Mouse (Mus musculus): ENCODE data around the gene Pde1c.

DNA sequence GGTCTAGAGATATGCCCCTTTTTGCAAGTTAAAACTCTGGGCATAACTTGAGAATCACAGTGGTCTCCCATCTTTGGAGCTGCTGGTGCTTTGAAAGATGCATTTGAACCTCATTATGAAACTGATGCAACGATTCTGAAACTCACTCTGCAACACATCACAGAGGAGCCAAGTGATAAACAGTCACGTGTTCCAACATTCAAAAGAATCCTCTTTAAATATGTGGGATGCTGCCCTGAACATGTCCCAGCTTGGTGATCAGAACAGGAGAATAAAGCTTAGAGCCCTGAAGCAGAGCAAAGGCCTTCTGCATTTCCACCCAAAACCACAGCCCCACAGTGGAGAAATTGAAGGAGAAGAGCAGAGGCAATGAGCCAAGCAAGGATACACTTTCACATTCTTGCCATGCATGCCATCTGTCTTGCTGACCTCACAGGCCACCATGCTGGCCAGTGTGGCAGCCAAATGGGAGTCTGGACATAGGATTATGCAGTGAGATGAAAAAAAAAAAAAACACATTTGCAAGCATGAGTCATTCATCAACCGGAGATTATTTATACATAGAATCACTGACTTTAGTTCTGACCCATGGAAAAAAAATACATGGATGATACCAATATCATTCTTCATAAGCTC, 233.0 kb downstream of the Pde1c start:
- TF ChIP-seq CHD2 (IDR thresholded peaks at IDR 0.05; ENCODE audit: low read depth, low read length) (no peak), MAFK (IDR thresholded peaks at IDR 0.05; ENCODE audit: insufficient read depth, low read depth, low read length) (no peak), ZNF384 (IDR thresholded peaks at IDR 0.05; ENCODE audit: low read depth, low read length) (no peak)

Data from ES-E14 (cell line).